Mouse (Mus musculus) kidney, postnatal 0 days (tissue): ENCODE data around the gene St8sia6. TPM values are rescaled to one million over a fixed set of nuclear protein-coding genes. Genes with fewer than 3 reads are reported as not detected.

ENCODE experiments used
- ATAC-seq: fragments of 200-750 bp; cut with Nextera tagmentation; replicated peaks from 2 replicates; pipeline ENCODE4 v1.8.0; 2017; ENCODE audit warnings: low read depth, moderate number of reproducible peaks, moderate TSS enrichment, moderate library complexity; ENCODE audit not compliant: low FRiP score
- DNase-seq: peaks from one replicate; pipeline ENCODE4 v3.0.0-alpha.2; 2016; ENCODE audit warnings: low spot score
- H3K27ac ChIP-seq: fragments of 300-500 bp; sonication (generic); 2 replicates; pipeline ENCODE4 v1.5.1; 2014; ENCODE audit warnings: mild to moderate bottlenecking
- H3K27me3 ChIP-seq: fragments of 300-500 bp; sonication (generic); 2 replicates; pipeline ENCODE4 v1.6.1; 2014; ENCODE audit warnings: low read length, mixed read lengths; ENCODE audit not compliant: insufficient read depth
- H3K36me3 ChIP-seq: fragments of 300-500 bp; sonication (generic); 2 replicates; pipeline ENCODE4 v1.6.1; 2014; ENCODE audit warnings: low read length, mixed read lengths; ENCODE audit not compliant: insufficient read depth
- H3K4me1 ChIP-seq: fragments of 300-500 bp; sonication (generic); replicated peaks from 2 replicates; pipeline ENCODE4 v1.6.1; 2014; ENCODE audit warnings: antibody characterized with exemption, low read length, mixed read lengths; ENCODE audit not compliant: insufficient read depth
- H3K4me2 ChIP-seq: fragments of 300-500 bp; sonication (generic); 2 replicates; pipeline ENCODE4 v1.6.1; 2014; ENCODE audit warnings: mild to moderate bottlenecking, low read length, moderate library complexity, mixed read lengths
- H3K4me3 ChIP-seq: fragments of 300-500 bp; sonication (generic); replicated peaks from 2 replicates; pipeline ENCODE4 v1.5.1; 2014; ENCODE audit warnings: low read depth, low read length
- H3K9ac ChIP-seq: fragments of 300-500 bp; sonication (generic); 2 replicates; pipeline ENCODE4 v1.6.1; 2014; ENCODE audit warnings: low read depth, low read length
- H3K9me3 ChIP-seq: fragments of 300-500 bp; sonication (generic); replicated peaks from 2 replicates; pipeline ENCODE4 v1.6.1; 2016; ENCODE audit warnings: low read length, inconsistent platforms, mixed read lengths
- CTCF ChIP-seq: IDR thresholded peaks from 2 replicates; pipeline ENCODE4 v1.5.1; 2016; ENCODE audit warnings: antibody characterized with exemption, low read depth, mild to moderate bottlenecking, moderate library complexity
- polyA plus RNA-seq: library from polyadenylated mRNA; unstranded; fragments of >200 nt; fragmentation: Nextera tagmentation; extraction: Ambion mirVana; gene quantifications from 2 replicates; pipeline ENCODE4 v1.2.1, GENCODE M21; 2015

St8sia6 gene
- polyA plus RNA-seq, 1 experiment from 2014 or later = 5.4 TPM

DNA sequence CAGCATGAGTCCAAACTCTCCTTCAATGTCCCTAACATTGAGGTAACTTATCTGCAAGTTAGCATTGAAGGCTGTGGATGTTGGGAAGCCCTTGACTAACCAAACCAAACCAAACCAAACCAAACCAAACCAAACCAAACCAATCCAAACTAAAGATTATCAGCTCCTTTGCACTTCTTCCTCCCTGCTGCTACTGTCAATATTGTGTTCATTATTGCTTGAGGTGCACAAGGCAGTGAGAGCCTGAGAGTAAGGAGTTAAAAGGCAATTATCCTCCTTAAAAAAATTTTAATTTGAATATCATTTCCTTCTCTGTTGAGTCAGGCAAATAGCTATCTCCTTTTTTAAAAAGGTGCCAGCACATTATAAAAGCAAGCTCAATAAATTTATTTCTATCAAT, 190.8 kb downstream of the St8sia6 start:
- 0 out of 2 replicates have a peak, but pooled peaks cover 2% of the 10 kb centered on the region for H3K4me1 ChIP-seq
- no peak overlapping the region for H3K4me2 ChIP-seq
- H3K9me3 ChIP-seq = no peaks in the 10 kb centered on the region
- no peaks in the 10 kb centered on the region for H3K27me3 ChIP-seq
- H3K4me3 ChIP-seq = no peak overlapping the region
- DNase-seq (no peak), ATAC-seq (no peak)
- H3K27ac ChIP-seq = no peak overlapping the region
- no peaks in the 10 kb centered on the region for H3K36me3 ChIP-seq
- no peak overlapping the region for H3K9ac ChIP-seq
- TF ChIP-seq CTCF = no peak

Other genes starting within 250 kb of the St8sia6 start
- 12.6 and 14.0 TPM in 2 replicates for gene Trdmt1, start 249.4 kb downstream of the St8sia6 start, polyA plus RNA-seq
- gene Vim, start 220.1 kb downstream of the St8sia6 start, polyA plus RNA-seq = 414 and 447 TPM in 2 replicates